In genomic region chr17:14203121-14203941, GRCm38 (mm10) we compare ENCODE assay signal across 9 mouse cellular contexts. TPM values are rescaled to one million over a fixed set of nuclear protein-coding genes. Genes with fewer than 3 reads are reported as not detected.
DNase-seq lines count a peak whose midpoint lies in the region; ATAC-seq and TF ChIP-seq lines count a peak whose summit lies in the region.
"Had no signal": no experiment of that assay in that cellular context is flagged by ENCODE, and none has a peak within 500 bp of the region (broad histone marks: within the 10 kb centered on the region; RNA-seq: fewer than 3 reads in every experiment).

No protein-coding gene starts in this region.

- peaks cover 72% of the 10 kb centered on the region for H3K27me3 ChIP-seq in megakaryocyte, embryonic 14.5 days (replicated peaks)
- H3K27me3 ChIP-seq in forebrain, embryonic 10.5 days (ENCODE audit: poor library complexity, severe bottlenecking) = peaks cover 93% of the 10 kb centered on the region
- H3K27me3 ChIP-seq in hindbrain, embryonic 10.5 days (ENCODE audit: insufficient read depth, poor library complexity, severe bottlenecking) = peaks cover 97% of the 10 kb centered on the region
- peaks cover 46% of the 10 kb centered on the region for H3K27me3 ChIP-seq in lung, embryonic 14.5 days (ENCODE audit: insufficient read depth, low read length)

- H3K9ac ChIP-seq in lung, embryonic 14.5 days = peak overlapping the region; percentile 71

- WGBS in forebrain, embryonic 10.5 days = under 1% methylated on average over 97 of the region's 97 CpGs
- whole genome bisulfite sequencing in hindbrain, embryonic 10.5 days = under 1% methylated on average over 97 of the region's 97 CpGs
- WGBS in lung, embryonic 14.5 days = under 1% methylated on average over 90 of the region's 97 CpGs

- no peak for ATAC-seq in megakaryocyte, adult 5-6 weeks (ENCODE audit: poor library complexity, severe bottlenecking)
- peak; percentile 63 for ATAC-seq in lung, embryonic 14.5 days (ENCODE audit: insufficient read depth)
- ATAC-seq in activated CD4-positive, CD25-positive, alpha-beta regulatory T cell, adult 4 months = no peak

- H3K9me3 ChIP-seq in megakaryocyte, embryonic 14.5 days = no peaks in the 10 kb centered on the region
- no peaks in the 10 kb centered on the region for H3K9me3 ChIP-seq in forebrain, embryonic 10.5 days
- no peaks in the 10 kb centered on the region for H3K9me3 ChIP-seq in hindbrain, embryonic 10.5 days
- H3K9me3 ChIP-seq in lung, embryonic 14.5 days (ENCODE audit: low read depth, low read length) = no peaks in the 10 kb centered on the region

- peaks cover 10% of the 10 kb centered on the region for H3K4me1 ChIP-seq in megakaryocyte, embryonic 14.5 days
- peaks cover 49% of the 10 kb centered on the region for H3K4me1 ChIP-seq in forebrain, embryonic 10.5 days
- peaks cover 35% of the 10 kb centered on the region for H3K4me1 ChIP-seq in hindbrain, embryonic 10.5 days (replicated peaks)
- H3K4me1 ChIP-seq in lung, embryonic 14.5 days (ENCODE audit: insufficient read depth) = peaks cover 3% of the 10 kb centered on the region

- DNase-seq in forebrain, embryonic 10.5 days (ENCODE audit: extremely low spot score, low spot score) = peak; percentile 50
- DNase-seq in hindbrain, embryonic 10.5 days (ENCODE audit: low spot score) = peak; percentile 60
- peak; percentile 56 for DNase-seq in layer of hippocampus, adult 9-11 months
- DNase-seq in lung, embryonic 14.5 days = peak; percentile 59
- DNase-seq in right cerebral cortex, adult 18-20 months = peak; percentile 80

- TF ChIP-seq CTCF in lung, embryonic 14.5 days (IDR thresholded peaks at IDR 0.05; ENCODE audit: low read depth) = no peak

- peak overlapping the region; percentile 38 for H3K4me3 ChIP-seq in megakaryocyte, embryonic 14.5 days (replicated peaks)
- peak overlapping the region; percentile 73 for H3K4me3 ChIP-seq in forebrain, embryonic 10.5 days
- H3K4me3 ChIP-seq in hindbrain, embryonic 10.5 days = peak overlapping the region; percentile 67
- peak overlapping the region; percentile 63 for H3K4me3 ChIP-seq in lung, embryonic 14.5 days (ENCODE audit: low read depth, low read length)

- no peaks in the 10 kb centered on the region for H3K36me3 ChIP-seq in megakaryocyte, embryonic 14.5 days (replicated peaks; ENCODE audit: low read length)
- H3K36me3 ChIP-seq in forebrain, embryonic 10.5 days (replicated peaks) = no peaks in the 10 kb centered on the region
- no peaks in the 10 kb centered on the region for H3K36me3 ChIP-seq in hindbrain, embryonic 10.5 days
- no peaks in the 10 kb centered on the region for H3K36me3 ChIP-seq in lung, embryonic 14.5 days (ENCODE audit: insufficient read depth)

- peak overlapping the region; percentile 81 for H3K27ac ChIP-seq in forebrain, embryonic 10.5 days
- peak overlapping the region; percentile 79 for H3K27ac ChIP-seq in hindbrain, embryonic 10.5 days
- H3K27ac ChIP-seq in lung, embryonic 14.5 days (ENCODE audit: low read depth) = peak overlapping the region; percentile 83

- peak overlapping the region; percentile 82 for H3K4me2 ChIP-seq in lung, embryonic 14.5 days

RNA-seq across cellular contexts. Expression of gene Dact2, which starts 0.8 kb away (rescaled TPM):
- 0.19 TPM in 1 of 2 replicates, not detected in the other for polyA plus RNA-seq in megakaryocyte, embryonic 14.5 days (2012; ENCODE audit: insufficient read depth, low replicate concordance)
- total RNA-seq in megakaryocyte, adult 5-6 weeks (2015) = not detected in 2 replicates
- not detected in 2 replicates for total RNA-seq in megakaryocyte, adult 5-6 weeks (2017)
- polyA plus RNA-seq in forebrain, embryonic 10.5 days (2016; fragmentation: Nextera tagmentation; extraction: Ambion mirVana) = 0.33 and 0.52 TPM in 2 replicates
- 0.33 and 0.46 TPM in 2 replicates for polyA plus RNA-seq in hindbrain, embryonic 10.5 days (2016; fragmentation: Nextera tagmentation; extraction: Ambion mirVana)
- 4.2 and 7.5 TPM in 2 replicates for polyA plus RNA-seq in lung, embryonic 14.5 days (2014; fragmentation: Nextera tagmentation; extraction: Ambion mirVana)
- not detected for polyA plus RNA-seq in activated CD4-positive, CD25-positive, alpha-beta regulatory T cell, adult 4 months (2017; shearing (Covaris generic))
- total RNA-seq: hematopoietic stem cell, adult 5-6 weeks had no signal
